Mouse (Mus musculus): ENCODE data around the gene Rab33b. TPM values are rescaled to one million over a fixed set of nuclear protein-coding genes. Genes with fewer than 3 reads are reported as not detected.

Gene Rab33b
- polyA plus RNA-seq, 1 experiment from 2014 or later = 20.1 TPM

GRCm38 (mm10) chr3:51490088-51490753 is 6.5 kb downstream of the Rab33b start:
- 84% methylated on average over 7 of the region's 7 CpGs for WGBS
- no peak overlapping the region for H3K4me3 ChIP-seq (replicated peaks)

GRCm38 (mm10) chr3:51493272-51493838 is 9.6 kb downstream of the Rab33b start:
- WGBS = 86% methylated on average over 13 of the region's 13 CpGs
- no peaks in the 10 kb centered on the region for H3K9me3 ChIP-seq (replicated peaks)
- H3K27me3 ChIP-seq = no peaks in the 10 kb centered on the region
- H3K9ac ChIP-seq = no peak overlapping the region
- no peak overlapping the region for H3K4me3 ChIP-seq (replicated peaks)
- no peaks in the 10 kb centered on the region for H3K4me1 ChIP-seq
- H3K4me2 ChIP-seq = no peak overlapping the region
- H3K27ac ChIP-seq = no peak overlapping the region
- no peak for ATAC-seq (replicated peaks; ENCODE audit: low FRiP score)
- peaks cover 26% of the 10 kb centered on the region for H3K36me3 ChIP-seq

More at GRCm38 (mm10) chr3:51490088-51490753, 6.5 kb downstream of the Rab33b start:
- Histone ChIP-seq H3K9me3 (replicated peaks) (no peaks in the 10 kb centered on the region), H3K36me3 (peaks cover 27% of the 10 kb centered on the region), H3K4me2 (no peak overlapping the region), H3K4me1 (peaks cover 12% of the 10 kb centered on the region), H3K27ac (no peak overlapping the region), H3K9ac (no peak overlapping the region), H3K27me3 (no peaks in the 10 kb centered on the region)
- no peak for ATAC-seq (replicated peaks; ENCODE audit: low FRiP score)

- H3K4me2 ChIP-seq = no peak overlapping the region
- no peak for ATAC-seq (replicated peaks; ENCODE audit: low FRiP score)
- H3K4me3 ChIP-seq (replicated peaks) = no peak overlapping the region
- H3K9ac ChIP-seq = no peak overlapping the region
- peaks cover 23% of the 10 kb centered on the region for H3K36me3 ChIP-seq
- 82% methylated on average over 2 of the region's 2 CpGs for WGBS
- no peaks in the 10 kb centered on the region for H3K4me1 ChIP-seq
- no peak overlapping the region for H3K27ac ChIP-seq
- no peaks in the 10 kb centered on the region for H3K27me3 ChIP-seq
- H3K9me3 ChIP-seq (replicated peaks) = no peaks in the 10 kb centered on the region
Measured at GRCm38 (mm10) chr3:51494466-51494865, 10.7 kb downstream of the Rab33b start.

- H3K4me3 ChIP-seq (replicated peaks) = no peak overlapping the region
- WGBS = 86% methylated on average over 9 of the region's 9 CpGs
- no peaks in the 10 kb centered on the region for H3K9me3 ChIP-seq (replicated peaks)
- H3K27me3 ChIP-seq = no peaks in the 10 kb centered on the region
- H3K9ac ChIP-seq = no peak overlapping the region
- H3K4me2 ChIP-seq = no peak overlapping the region
- H3K27ac ChIP-seq = no peak overlapping the region
- ATAC-seq (replicated peaks; ENCODE audit: low FRiP score) = no peak
- H3K36me3 ChIP-seq = peaks cover 23% of the 10 kb centered on the region
- H3K4me1 ChIP-seq = no peaks in the 10 kb centered on the region
Measured at GRCm38 (mm10) chr3:51495646-51496045, 11.9 kb downstream of the Rab33b start.

GRCm38 (mm10) chr3:51497978-51498377 is 14.3 kb downstream of the Rab33b start:
- Histone ChIP-seq H3K4me1 (no peaks in the 10 kb centered on the region), H3K9ac (no peak overlapping the region), H3K36me3 (peaks cover 20% of the 10 kb centered on the region), H3K4me3 (replicated peaks) (no peak overlapping the region), H3K4me2 (no peak overlapping the region), H3K9me3 (replicated peaks) (no peaks in the 10 kb centered on the region), H3K27ac (no peak overlapping the region), H3K27me3 (no peaks in the 10 kb centered on the region)
- ATAC-seq (replicated peaks; ENCODE audit: low FRiP score) = no peak
- 91% methylated on average over 1 of the region's 1 CpGs for WGBS

- peaks cover 13% of the 10 kb centered on the region for H3K36me3 ChIP-seq
- H3K4me1 ChIP-seq = no peaks in the 10 kb centered on the region
- no peak for ATAC-seq (replicated peaks; ENCODE audit: low FRiP score)
- no peak overlapping the region for H3K4me3 ChIP-seq (replicated peaks)
- no peak overlapping the region for H3K9ac ChIP-seq
- H3K27me3 ChIP-seq = no peaks in the 10 kb centered on the region
- H3K9me3 ChIP-seq (replicated peaks) = no peaks in the 10 kb centered on the region
- WGBS = 78% methylated on average over 5 of the region's 5 CpGs
- no peak overlapping the region for H3K4me2 ChIP-seq
- H3K27ac ChIP-seq = no peak overlapping the region
Measured at GRCm38 (mm10) chr3:51498659-51499058, 14.9 kb downstream of the Rab33b start.

- WGBS = 91% methylated on average over 4 of the region's 4 CpGs
- Histone ChIP-seq H3K4me1 (no peaks in the 10 kb centered on the region), H3K4me2 (no peak overlapping the region), H3K27me3 (no peaks in the 10 kb centered on the region), H3K36me3 (peaks cover 6% of the 10 kb centered on the region; the same call in 1 of the 2 replicates), H3K9me3 (replicated peaks) (no peaks in the 10 kb centered on the region), H3K9ac (no peak overlapping the region), H3K4me3 (replicated peaks) (no peak overlapping the region), H3K27ac (no peak overlapping the region)
- no peak for ATAC-seq (replicated peaks; ENCODE audit: low FRiP score)
Measured at GRCm38 (mm10) chr3:51499876-51500275, 16.2 kb downstream of the Rab33b start.

- Histone ChIP-seq H3K36me3 (no peaks in the 10 kb centered on the region), H3K27ac (no peak overlapping the region), H3K4me1 (0 out of 2 replicates have a peak, but pooled peaks cover 5% of the 10 kb centered on the region), H3K4me3 (replicated peaks) (no peak overlapping the region), H3K27me3 (no peaks in the 10 kb centered on the region; the same call in 1 of the 2 replicates), H3K9me3 (replicated peaks) (no peaks in the 10 kb centered on the region), H3K9ac (no peak overlapping the region), H3K4me2 (no peak overlapping the region)
- no peak for ATAC-seq (replicated peaks; ENCODE audit: low FRiP score)
- 82% methylated on average over 11 of the region's 11 CpGs for WGBS
Measured at GRCm38 (mm10) chr3:51504385-51504952, 20.7 kb downstream of the Rab33b start.

- ATAC-seq (replicated peaks; ENCODE audit: low FRiP score) = no peak
Measured at GRCm38 (mm10) chr3:51505465-51505864, 21.7 kb downstream of the Rab33b start.

GRCm38 (mm10) chr3:51510903-51511302 is 27.2 kb downstream of the Rab33b start:
- Histone ChIP-seq H3K9ac (no peak overlapping the region), H3K9me3 (replicated peaks) (no peaks in the 10 kb centered on the region), H3K4me3 (replicated peaks) (0 out of 2 replicates have a peak overlapping the region, but pooled peaks have one; percentile 16), H3K4me2 (peak overlapping the region; percentile 41), H3K27me3 (no peaks in the 10 kb centered on the region; the same call in 1 of the 2 replicates), H3K27ac (no peak overlapping the region), H3K36me3 (no peaks in the 10 kb centered on the region), H3K4me1 (no peaks in the 10 kb centered on the region)
- WGBS = 28% methylated on average over 8 of the region's 8 CpGs
- ATAC-seq (replicated peaks; ENCODE audit: low FRiP score) = peak; percentile 64; the same call in 1 of the 2 replicates

More at GRCm38 (mm10) chr3:51505465-51505864, 21.7 kb downstream of the Rab33b start:
- Histone ChIP-seq H3K27ac (no peak overlapping the region), H3K4me2 (no peak overlapping the region), H3K9me3 (replicated peaks) (no peaks in the 10 kb centered on the region), H3K4me3 (replicated peaks) (no peak overlapping the region), H3K36me3 (no peaks in the 10 kb centered on the region), H3K4me1 (0 out of 2 replicates have a peak, but pooled peaks cover 5% of the 10 kb centered on the region), H3K9ac (no peak overlapping the region), H3K27me3 (no peaks in the 10 kb centered on the region; the same call in 1 of the 2 replicates)
- WGBS = 42% methylated on average over 19 of the region's 19 CpGs

GRCm38 (mm10) chr3:51511983-51512382 is 28.3 kb downstream of the Rab33b start:
- Histone ChIP-seq H3K9ac (no peak overlapping the region), H3K27me3 (no peaks in the 10 kb centered on the region; the same call in 1 of the 2 replicates), H3K36me3 (no peaks in the 10 kb centered on the region), H3K4me1 (no peaks in the 10 kb centered on the region), H3K27ac (no peak overlapping the region), H3K4me2 (no peak overlapping the region), H3K4me3 (replicated peaks) (no peak overlapping the region), H3K9me3 (replicated peaks) (no peaks in the 10 kb centered on the region)
- no peak for ATAC-seq (replicated peaks; ENCODE audit: low FRiP score)
- whole genome bisulfite sequencing = 94% methylated on average over 5 of the region's 5 CpGs

- Histone ChIP-seq H3K9ac (no peak overlapping the region), H3K27ac (0 out of 2 replicates have a peak overlapping the region, but pooled peaks have one; percentile 52), H3K4me2 (no peak overlapping the region), H3K4me3 (replicated peaks) (no peak overlapping the region), H3K9me3 (replicated peaks) (no peaks in the 10 kb centered on the region), H3K27me3 (no peaks in the 10 kb centered on the region), H3K4me1 (peaks cover 13% of the 10 kb centered on the region; the same call in 1 of the 2 replicates), H3K36me3 (peaks cover 25% of the 10 kb centered on the region)
- 59% methylated on average over 4 of the region's 4 CpGs for WGBS
- no peak for ATAC-seq (replicated peaks; ENCODE audit: low FRiP score)
Measured at GRCm38 (mm10) chr3:51517467-51517866, 33.7 kb downstream of the Rab33b start.
